Mouse (Mus musculus): ENCODE data around the gene Col24a1. TPM values are rescaled to one million over a fixed set of nuclear protein-coding genes. Genes with fewer than 3 reads are reported as not detected.

Gene Col24a1
- polyA plus RNA-seq, 1 experiment from 2014 or later: 0.54 TPM

DNA sequence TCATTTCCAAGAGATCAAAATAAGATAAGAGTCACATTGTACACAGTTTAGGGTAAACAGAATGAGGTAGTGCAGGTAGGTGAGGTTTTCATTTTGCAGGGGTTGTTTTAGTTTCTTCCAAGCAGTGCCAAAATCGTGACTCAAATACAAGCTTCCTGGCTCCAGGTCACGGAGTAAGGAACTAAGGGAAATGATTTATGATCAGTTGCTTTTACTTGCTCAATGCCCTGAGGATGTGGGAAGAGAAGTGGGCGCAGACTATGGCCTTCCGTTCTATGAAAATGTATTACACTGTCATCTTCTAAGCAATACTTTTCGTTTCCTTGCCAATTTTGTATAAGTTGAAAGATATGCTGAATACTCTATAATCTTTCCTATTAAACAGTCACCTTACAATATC is 13.0 kb downstream of the Col24a1 start:
- Histone ChIP-seq H3K9me3 (ENCODE audit: low read length) (no peaks in the 10 kb centered on the region), H3K4me3 (ENCODE audit: low read depth, low read length) (no peak overlapping the region), H3K4me2 (replicated peaks; ENCODE audit: low read depth, low read length) (no peak overlapping the region), H3K27ac (ENCODE audit: low read length) (no peak overlapping the region), H3K36me3 (ENCODE audit: insufficient read depth, low read length) (no peaks in the 10 kb centered on the region), H3K4me1 (ENCODE audit: insufficient read depth, low read depth, low read length) (no peaks in the 10 kb centered on the region), H3K9ac (replicated peaks; ENCODE audit: low read depth) (no peak overlapping the region), H3K27me3 (replicated peaks; ENCODE audit: insufficient read depth, low read length) (no peaks in the 10 kb centered on the region)
- ATAC-seq (no peak), DNase-seq (ENCODE audit: low spot score) (no peak)
- 41% methylated on average over 5 of the region's 5 CpGs for WGBS
- no peak for TF ChIP-seq CTCF (IDR thresholded peaks at IDR 0.05)
- no peak for TF ChIP-seq EP300 (IDR thresholded peaks at IDR 0.05)

DNA sequence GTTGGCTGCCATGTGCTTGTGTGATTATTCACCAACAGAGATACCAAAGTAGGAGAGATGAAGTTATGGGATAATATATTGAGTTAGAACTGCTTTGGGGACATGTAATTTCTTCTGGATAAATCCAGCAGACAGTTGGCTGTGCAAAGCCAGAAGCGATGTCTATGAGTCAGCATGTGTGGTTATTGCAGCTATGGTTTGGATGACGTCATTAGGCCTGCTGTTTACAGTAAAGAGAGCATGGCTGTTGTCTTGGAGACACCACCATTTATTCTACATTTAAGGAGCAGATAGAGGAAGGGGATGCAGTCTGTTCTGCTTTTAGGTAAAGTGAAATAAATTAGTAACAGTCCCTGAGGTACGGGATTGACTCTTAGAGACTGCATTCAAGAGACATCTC is 14.9 kb downstream of the Col24a1 start:
- no peak overlapping the region for H3K27ac ChIP-seq (ENCODE audit: low read length)
- H3K27me3 ChIP-seq (replicated peaks; ENCODE audit: insufficient read depth, low read length): no peaks in the 10 kb centered on the region
- TF ChIP-seq CTCF (IDR thresholded peaks at IDR 0.05) (no peak), EP300 (IDR thresholded peaks at IDR 0.05) (no peak)
- no peak overlapping the region for H3K4me2 ChIP-seq (replicated peaks; ENCODE audit: low read depth, low read length)
- no peak for ATAC-seq
- H3K4me3 ChIP-seq (ENCODE audit: low read depth, low read length): no peak overlapping the region
- H3K9ac ChIP-seq (replicated peaks; ENCODE audit: low read depth): no peak overlapping the region
- DNase-seq (ENCODE audit: low spot score): no peak
- 68% methylated on average over 3 of the region's 3 CpGs for WGBS
- H3K36me3 ChIP-seq (ENCODE audit: insufficient read depth, low read length): no peaks in the 10 kb centered on the region
- H3K9me3 ChIP-seq (ENCODE audit: low read length): no peaks in the 10 kb centered on the region
- no peaks in the 10 kb centered on the region for H3K4me1 ChIP-seq (ENCODE audit: insufficient read depth, low read depth, low read length)

DNA sequence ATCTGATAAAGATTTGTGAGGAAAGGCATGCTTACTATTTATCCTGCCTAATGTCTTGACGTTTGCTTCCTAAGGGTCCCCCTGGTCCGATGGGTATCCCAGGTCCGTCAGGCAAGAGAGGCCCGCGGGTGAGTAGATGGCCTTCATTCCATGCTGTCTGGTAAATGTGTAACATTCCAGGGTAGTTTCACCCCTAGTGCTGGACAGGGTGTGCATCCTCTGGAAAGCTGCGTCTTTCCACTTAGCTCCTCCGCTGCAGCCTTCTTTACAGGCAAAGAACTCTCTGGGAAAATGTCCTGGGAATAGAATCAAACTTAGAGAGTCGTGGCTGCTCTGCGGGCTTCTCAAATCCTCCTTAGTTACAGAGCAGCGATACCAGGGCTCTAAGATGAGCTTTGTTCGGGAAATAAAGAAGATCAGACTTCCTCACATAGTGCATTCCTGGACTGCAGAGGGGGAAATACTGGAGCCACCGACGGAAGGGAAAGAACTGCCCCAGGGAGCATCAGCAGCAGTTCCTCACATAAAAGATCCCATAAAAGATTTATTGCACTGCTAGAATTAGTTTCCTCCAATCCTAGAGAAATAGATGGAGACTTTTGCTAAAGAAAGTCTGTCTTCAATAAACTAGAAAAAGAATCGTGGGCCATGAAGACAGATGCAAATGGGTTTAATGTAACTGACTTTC is 28.5 kb downstream of the Col24a1 start:
- ATAC-seq: no peak
- 76% methylated on average over 14 of the region's 14 CpGs for WGBS
- Histone ChIP-seq H3K36me3 (ENCODE audit: insufficient read depth, low read length) (no peaks in the 10 kb centered on the region), H3K4me3 (ENCODE audit: low read depth, low read length) (no peak overlapping the region), H3K4me1 (ENCODE audit: insufficient read depth, low read depth, low read length) (no peaks in the 10 kb centered on the region), H3K27ac (ENCODE audit: low read length) (no peak overlapping the region), H3K9ac (replicated peaks; ENCODE audit: low read depth) (no peak overlapping the region), H3K27me3 (replicated peaks; ENCODE audit: insufficient read depth, low read length) (no peaks in the 10 kb centered on the region), H3K4me2 (replicated peaks; ENCODE audit: low read depth, low read length) (no peak overlapping the region), H3K9me3 (ENCODE audit: low read length) (no peaks in the 10 kb centered on the region)
- TF ChIP-seq CTCF (IDR thresholded peaks at IDR 0.05) (no peak), EP300 (IDR thresholded peaks at IDR 0.05) (no peak)
- no peak for DNase-seq (ENCODE audit: low spot score)

DNA sequence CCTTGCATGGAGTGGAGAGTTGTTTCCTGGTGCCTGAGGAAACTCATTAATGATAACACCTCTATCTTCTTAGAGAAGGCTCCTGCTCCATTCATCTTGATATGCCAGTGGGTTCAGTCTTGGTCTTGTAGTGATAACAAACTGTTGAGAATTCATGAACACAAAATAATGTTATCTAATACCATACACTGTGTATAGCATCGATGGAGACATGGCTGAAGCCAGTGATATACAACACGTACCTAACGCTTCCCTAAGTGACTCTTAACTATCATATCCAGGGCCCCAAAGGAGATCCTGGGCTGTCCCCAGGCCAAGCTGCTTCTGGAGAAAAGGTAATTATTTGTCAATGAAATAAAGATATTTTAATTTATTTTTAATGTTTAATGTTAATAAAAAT is 33.1 kb downstream of the Col24a1 start:
- WGBS: 83% methylated on average over 3 of the region's 3 CpGs
- no peak for TF ChIP-seq CTCF (IDR thresholded peaks at IDR 0.05)
- TF ChIP-seq EP300 (IDR thresholded peaks at IDR 0.05): no peak
- Histone ChIP-seq H3K4me1 (ENCODE audit: insufficient read depth, low read depth, low read length) (no peaks in the 10 kb centered on the region), H3K27ac (ENCODE audit: low read length) (no peak overlapping the region), H3K4me2 (replicated peaks; ENCODE audit: low read depth, low read length) (no peak overlapping the region), H3K27me3 (replicated peaks; ENCODE audit: insufficient read depth, low read length) (no peaks in the 10 kb centered on the region), H3K4me3 (ENCODE audit: low read depth, low read length) (no peak overlapping the region), H3K36me3 (ENCODE audit: insufficient read depth, low read length) (no peaks in the 10 kb centered on the region), H3K9me3 (ENCODE audit: low read length) (no peaks in the 10 kb centered on the region), H3K9ac (replicated peaks; ENCODE audit: low read depth) (no peak overlapping the region)
- DNase-seq (ENCODE audit: low spot score) (no peak), ATAC-seq (no peak)

DNA sequence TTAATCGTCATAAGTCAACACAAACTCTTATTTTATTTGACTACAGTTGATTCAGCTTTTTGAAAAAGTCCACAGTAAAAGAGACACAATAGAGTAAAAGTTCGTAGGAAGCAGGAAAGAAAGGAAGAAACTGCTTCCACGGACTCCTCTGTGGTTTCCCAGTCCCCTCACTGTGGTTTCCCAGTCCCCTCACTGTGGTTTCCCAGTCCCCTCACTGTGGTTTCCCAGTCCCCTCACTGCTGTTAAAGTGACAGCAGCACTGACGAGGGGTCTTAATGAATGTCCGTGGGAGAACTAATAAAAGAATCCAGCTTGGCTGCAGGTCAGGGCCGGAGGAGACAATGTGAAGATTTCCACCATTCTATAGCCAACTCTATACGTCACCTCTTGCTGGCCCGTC is 39.4 kb downstream of the Col24a1 start:
- no peak for TF ChIP-seq EP300 (IDR thresholded peaks at IDR 0.05)
- TF ChIP-seq CTCF (IDR thresholded peaks at IDR 0.05): no peak
- Histone ChIP-seq H3K27ac (ENCODE audit: low read length) (no peak overlapping the region), H3K9me3 (ENCODE audit: low read length) (no peaks in the 10 kb centered on the region), H3K36me3 (ENCODE audit: insufficient read depth, low read length) (no peaks in the 10 kb centered on the region), H3K27me3 (replicated peaks; ENCODE audit: insufficient read depth, low read length) (no peaks in the 10 kb centered on the region), H3K9ac (replicated peaks; ENCODE audit: low read depth) (no peak overlapping the region), H3K4me3 (ENCODE audit: low read depth, low read length) (no peak overlapping the region), H3K4me2 (replicated peaks; ENCODE audit: low read depth, low read length) (no peak overlapping the region), H3K4me1 (ENCODE audit: insufficient read depth, low read depth, low read length) (no peaks in the 10 kb centered on the region)
- ATAC-seq: no peak
- WGBS: 69% methylated on average over 8 of the region's 8 CpGs
- DNase-seq (ENCODE audit: low spot score): no peak

DNA sequence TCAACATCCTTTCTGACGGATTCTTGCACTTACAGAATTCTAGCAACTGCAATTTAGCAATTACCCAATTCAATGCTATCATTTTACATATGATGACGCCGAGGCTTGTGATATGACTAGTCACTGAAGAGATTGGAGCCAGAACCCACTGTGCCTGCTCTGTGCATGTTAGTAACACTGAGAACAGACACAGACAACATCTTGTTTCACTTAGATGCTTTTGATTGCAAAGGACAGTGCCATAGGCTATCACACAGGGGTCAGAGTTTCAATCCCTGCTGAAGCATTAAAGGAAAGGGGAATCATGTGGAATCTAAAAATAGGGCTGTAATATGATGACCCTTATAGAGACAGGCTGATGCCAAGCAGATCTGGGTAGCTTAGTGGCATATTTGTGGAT is 41.8 kb downstream of the Col24a1 start:
- no peak overlapping the region for H3K9ac ChIP-seq (replicated peaks; ENCODE audit: low read depth)
- ATAC-seq (no peak), DNase-seq (ENCODE audit: low spot score) (no peak)
- H3K9me3 ChIP-seq (ENCODE audit: low read length): no peaks in the 10 kb centered on the region
- no peaks in the 10 kb centered on the region for H3K4me1 ChIP-seq (ENCODE audit: insufficient read depth, low read depth, low read length)
- no peak overlapping the region for H3K27ac ChIP-seq (ENCODE audit: low read length)
- no peak overlapping the region for H3K4me3 ChIP-seq (ENCODE audit: low read depth, low read length)
- no peak overlapping the region for H3K4me2 ChIP-seq (replicated peaks; ENCODE audit: low read depth, low read length)
- H3K27me3 ChIP-seq (replicated peaks; ENCODE audit: insufficient read depth, low read length): no peaks in the 10 kb centered on the region
- no peak for TF ChIP-seq CTCF (IDR thresholded peaks at IDR 0.05)
- no peak for TF ChIP-seq EP300 (IDR thresholded peaks at IDR 0.05)
- no peaks in the 10 kb centered on the region for H3K36me3 ChIP-seq (ENCODE audit: insufficient read depth, low read length)
- WGBS: 77% methylated on average over 3 of the region's 3 CpGs

DNA sequence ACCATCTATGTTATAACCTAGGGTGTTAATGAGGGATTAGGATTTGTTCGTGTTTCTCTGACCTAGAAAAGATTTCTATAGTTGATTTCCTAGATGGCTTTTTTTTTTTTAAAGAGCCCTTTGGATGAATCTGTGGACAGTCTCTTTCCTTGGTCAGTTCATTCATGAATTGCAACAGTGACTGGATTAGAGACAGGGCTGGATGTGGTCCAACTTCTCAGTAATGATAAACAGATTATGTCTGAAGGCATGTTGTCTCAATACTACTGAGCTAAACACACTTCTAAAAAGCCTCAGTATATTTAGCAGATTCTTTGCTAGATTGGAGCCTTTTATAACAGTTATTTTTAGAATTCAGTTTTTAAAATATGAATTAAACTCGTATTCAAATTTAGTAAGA is 44.9 kb downstream of the Col24a1 start:
- TF ChIP-seq EP300 (IDR thresholded peaks at IDR 0.05): no peak
- no peak for TF ChIP-seq CTCF (IDR thresholded peaks at IDR 0.05)
- Histone ChIP-seq H3K9me3 (ENCODE audit: low read length) (no peaks in the 10 kb centered on the region), H3K4me3 (ENCODE audit: low read depth, low read length) (no peak overlapping the region), H3K27ac (ENCODE audit: low read length) (no peak overlapping the region), H3K4me1 (ENCODE audit: insufficient read depth, low read depth, low read length) (no peaks in the 10 kb centered on the region), H3K4me2 (replicated peaks; ENCODE audit: low read depth, low read length) (no peak overlapping the region), H3K9ac (replicated peaks; ENCODE audit: low read depth) (no peak overlapping the region), H3K36me3 (ENCODE audit: insufficient read depth, low read length) (no peaks in the 10 kb centered on the region), H3K27me3 (replicated peaks; ENCODE audit: insufficient read depth, low read length) (no peaks in the 10 kb centered on the region)
- peak; percentile 77 for DNase-seq (ENCODE audit: low spot score)
- 48% methylated on average over 2 of the region's 2 CpGs for WGBS
- ATAC-seq: no peak

Measured in lung, postnatal 0 days (tissue).